Mouse (Mus musculus): ENCODE results near the gene Frmd4a.

The Frmd4a gene

GRCm38 (mm10) chr2:4455097-4456025 is 437.8 kb downstream of the Frmd4a start:
- no peak for DNase-seq

- DNase-seq: no peak
Observed at GRCm38 (mm10) chr2:4460897-4461296, 443.4 kb downstream of the Frmd4a start.

- DNase-seq: no peak
Observed at GRCm38 (mm10) chr2:4461514-4461913, 444.0 kb downstream of the Frmd4a start.

GRCm38 (mm10) chr2:4462480-4462879 is 445.0 kb downstream of the Frmd4a start:
- no peak for DNase-seq

- DNase-seq: no peak
Observed at GRCm38 (mm10) chr2:4466084-4466483, 448.6 kb downstream of the Frmd4a start.

- no peak for DNase-seq
Observed at GRCm38 (mm10) chr2:4467314-4467713, 449.8 kb downstream of the Frmd4a start.

GRCm38 (mm10) chr2:4472760-4473480 is 455.4 kb downstream of the Frmd4a start:
- DNase-seq: no peak

GRCm38 (mm10) chr2:4473866-4474538 is 456.5 kb downstream of the Frmd4a start:
- no peak for DNase-seq

GRCm38 (mm10) chr2:4474539-4474937 is 457.0 kb downstream of the Frmd4a start:
- DNase-seq: no peak

- no peak for DNase-seq
Observed at GRCm38 (mm10) chr2:4475991-4476390, 458.5 kb downstream of the Frmd4a start.

- DNase-seq: no peak
Observed at GRCm38 (mm10) chr2:4476608-4477007, 459.1 kb downstream of the Frmd4a start.

- no peak for DNase-seq
Observed at GRCm38 (mm10) chr2:4477311-4477710, 459.8 kb downstream of the Frmd4a start.

GRCm38 (mm10) chr2:4480180-4480579 is 462.7 kb downstream of the Frmd4a start:
- no peak for DNase-seq

- no peak for DNase-seq
Observed at GRCm38 (mm10) chr2:4481154-4481553, 463.6 kb downstream of the Frmd4a start.

GRCm38 (mm10) chr2:4486185-4486584 is 468.7 kb downstream of the Frmd4a start:
- DNase-seq: no peak

- no peak for DNase-seq
Observed at GRCm38 (mm10) chr2:4487280-4487679, 469.8 kb downstream of the Frmd4a start.

GRCm38 (mm10) chr2:4490845-4491244 is 473.3 kb downstream of the Frmd4a start:
- peak in 1 of 2 experiments; percentile 52 for DNase-seq

GRCm38 (mm10) chr2:4492485-4493481 is 475.3 kb downstream of the Frmd4a start:
- peak; percentile 62 to 79 for DNase-seq

- DNase-seq: no peak
Observed at GRCm38 (mm10) chr2:4494478-4494877, 477.0 kb downstream of the Frmd4a start.

GRCm38 (mm10) chr2:4499257-4499656 is 481.7 kb downstream of the Frmd4a start:
- DNase-seq: peak; percentile 58 to 82

- DNase-seq: no peak
Observed at GRCm38 (mm10) chr2:4499916-4500315, 482.4 kb downstream of the Frmd4a start.

Measured in cerebellum, postnatal 25 days (tissue).